Mouse (Mus musculus) macrophage (primary cell): Measurements from ENCODE around the gene Gm2115. TPM values are rescaled to one million over a fixed set of nuclear protein-coding genes. Genes with fewer than 3 reads are reported as not detected.

Source experiments
- H3K27ac ChIP-seq: fragments of 350-480 bp; formaldehyde crosslinking; 2 replicates; pipeline ENCODE4 v1.9.0; 2021
- H3K36me3 ChIP-seq: fragments of 350-480 bp; formaldehyde crosslinking; 2 replicates; pipeline ENCODE4 v1.9.0; 2021; ENCODE audit errors: inconsistent target
- H3K4me3 ChIP-seq: fragments of 350-480 bp; formaldehyde crosslinking; 2 replicates; pipeline ENCODE4 v1.9.0; 2021; ENCODE audit errors: inconsistent target
- H3K79me2 ChIP-seq: fragments of 350-480 bp; formaldehyde crosslinking; 2 replicates; pipeline ENCODE4 v1.9.0; 2021; ENCODE audit errors: inconsistent target
- WGBS: methylation state at CpG from one replicate; pipeline ENCODE4 v1.1.7; 2026; ENCODE audit warnings: inconsistent platforms; ENCODE audit not compliant: missing documents; 5-methylcytosine and 5-hydroxymethylcytosine counted together
- polyA plus RNA-seq: library from polyadenylated mRNA; stranded (reverse); fragments of 250-400 nt; gene quantifications from 3 replicates; pipeline ENCODE4 v1.2.4, GENCODE M21; 2018; ENCODE audit warnings: inconsistent platforms
- total RNA-seq, 78 experiments: library from RNA; depleted of rRNA; stranded (reverse); fragments of 250-400 nt; gene quantifications; 1 replicate in 9 of 78; 2 replicates in 24 of 78; 3 replicates in 43 of 78; 4 replicates in 2 of 78; pipeline ENCODE4 v1.2.4; 2018; ENCODE audit warnings: inconsistent platforms in 56 of 78

The Gm2115 gene
- total RNA-seq (2018; cell fraction: chromatin; rRNA removed): under 1 TPM in 1 of 26 experiments, not detected in 25; 0.54 TPM
- not detected for total RNA-seq (2018; cell fraction: cytosol; rRNA removed)
- not detected for total RNA-seq (2018; cell fraction: nucleus; rRNA removed)
- polyA plus RNA-seq: not detected in 3 replicates

- Histone ChIP-seq H3K4me3 (no peak within 1 kb of the TSS), H3K79me2 (no peaks in the 10 kb centered on the region), H3K36me3 (no peaks in the 10 kb centered on the region), H3K27ac (no peak within 1 kb of the TSS)
- 4% methylated on average over 49 of the region's 52 CpGs for WGBS
Measured at GRCm38 (mm10) chr7:84528796-84529533, at the start of gene Gm2115. Gene Gm2115 (plus strand): TSS chr7:84528954.

DNA sequence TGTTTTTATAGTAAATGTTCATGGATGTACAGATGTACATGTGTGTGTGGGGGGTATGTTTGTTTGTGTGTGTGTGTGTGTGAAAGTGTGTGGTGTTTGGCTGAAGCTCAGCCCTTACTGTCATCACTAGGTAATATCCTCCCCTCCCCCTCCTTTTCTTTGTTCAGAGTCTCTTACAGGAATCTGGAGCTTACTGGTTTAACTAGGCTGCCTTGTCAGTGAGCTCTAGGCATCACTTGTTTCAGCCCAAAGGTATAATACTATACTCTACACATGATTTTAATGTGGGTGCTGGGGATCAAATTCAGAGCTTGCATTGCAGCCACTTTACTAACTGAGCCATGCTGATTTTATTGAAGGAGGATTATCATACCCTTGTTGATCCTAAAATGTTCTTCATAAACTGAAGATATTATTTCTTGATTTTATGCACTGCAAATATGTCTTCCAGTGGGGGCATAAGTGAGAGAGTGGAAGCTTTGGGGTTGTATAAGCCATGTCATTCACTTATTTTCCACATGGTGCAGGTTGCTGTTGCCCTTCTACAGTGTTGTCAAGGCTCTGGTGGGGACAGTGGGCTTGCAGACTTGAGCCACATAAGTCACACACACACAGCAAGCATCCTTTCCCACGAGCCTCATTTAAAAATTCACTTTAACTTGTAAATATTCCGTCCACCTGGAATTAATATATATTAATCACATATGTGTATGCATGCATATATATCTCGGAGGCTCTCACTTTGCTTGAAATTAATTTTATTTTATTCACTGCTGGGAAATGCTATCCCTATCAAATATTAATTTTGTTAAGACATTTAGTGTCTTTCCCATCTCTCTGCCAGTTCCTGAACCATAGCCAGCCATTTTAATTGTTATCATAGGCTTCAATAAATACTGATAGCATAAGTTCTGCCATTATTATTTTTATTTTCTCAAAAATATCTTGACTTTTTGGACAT lies 45.0 kb upstream of the Gm2115 start:
- no peak overlapping the region for H3K4me3 ChIP-seq
- no peaks in the 10 kb centered on the region for H3K79me2 ChIP-seq
- no peak overlapping the region for H3K27ac ChIP-seq
- H3K36me3 ChIP-seq: no peaks in the 10 kb centered on the region
- 57% methylated on average over 3 of the region's 3 CpGs for WGBS

DNA sequence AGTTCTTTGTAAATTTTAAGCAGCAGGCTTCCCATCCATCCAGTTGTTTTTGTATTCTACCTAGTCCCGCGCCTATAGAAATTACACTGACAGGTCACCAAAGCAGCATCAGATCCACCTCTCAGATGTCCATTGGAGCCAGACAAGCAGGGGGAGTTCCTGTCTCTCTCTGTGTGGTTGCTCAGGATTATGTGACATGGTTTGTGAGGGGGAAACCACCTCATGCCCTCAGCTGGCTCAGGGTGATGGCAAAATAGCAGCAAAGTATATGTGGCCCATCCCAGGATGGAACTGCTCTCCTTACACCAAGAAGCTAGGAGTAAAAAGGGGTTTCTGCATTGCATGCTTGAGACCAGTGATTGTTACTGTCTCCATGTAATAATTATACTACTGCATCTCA lies 42.3 kb upstream of the Gm2115 start:
- WGBS: 92% methylated on average over 2 of the region's 2 CpGs
- Histone ChIP-seq H3K4me3 (no peak overlapping the region), H3K79me2 (no peaks in the 10 kb centered on the region), H3K27ac (no peak overlapping the region), H3K36me3 (no peaks in the 10 kb centered on the region)

DNA sequence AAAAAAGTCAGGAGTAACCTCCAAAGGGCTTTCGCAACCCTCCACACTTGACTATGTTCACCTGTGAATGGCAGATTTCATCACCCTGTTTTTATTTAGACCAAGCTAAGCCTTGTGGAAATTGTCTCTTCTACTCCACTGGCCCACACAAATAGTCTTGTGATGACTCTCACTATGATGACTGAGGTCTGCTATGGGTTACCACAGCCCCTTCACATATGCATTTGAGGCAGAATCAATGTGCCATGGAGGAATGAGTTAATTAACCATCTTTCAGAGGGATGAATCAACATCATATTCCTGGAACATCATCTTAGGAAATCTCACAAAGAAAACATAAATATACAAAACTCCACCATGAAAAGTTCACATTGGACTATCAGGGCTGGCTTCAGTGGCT lies 25.6 kb upstream of the Gm2115 start:
- 90% methylated on average over 1 of the region's 1 CpGs for WGBS

DNA sequence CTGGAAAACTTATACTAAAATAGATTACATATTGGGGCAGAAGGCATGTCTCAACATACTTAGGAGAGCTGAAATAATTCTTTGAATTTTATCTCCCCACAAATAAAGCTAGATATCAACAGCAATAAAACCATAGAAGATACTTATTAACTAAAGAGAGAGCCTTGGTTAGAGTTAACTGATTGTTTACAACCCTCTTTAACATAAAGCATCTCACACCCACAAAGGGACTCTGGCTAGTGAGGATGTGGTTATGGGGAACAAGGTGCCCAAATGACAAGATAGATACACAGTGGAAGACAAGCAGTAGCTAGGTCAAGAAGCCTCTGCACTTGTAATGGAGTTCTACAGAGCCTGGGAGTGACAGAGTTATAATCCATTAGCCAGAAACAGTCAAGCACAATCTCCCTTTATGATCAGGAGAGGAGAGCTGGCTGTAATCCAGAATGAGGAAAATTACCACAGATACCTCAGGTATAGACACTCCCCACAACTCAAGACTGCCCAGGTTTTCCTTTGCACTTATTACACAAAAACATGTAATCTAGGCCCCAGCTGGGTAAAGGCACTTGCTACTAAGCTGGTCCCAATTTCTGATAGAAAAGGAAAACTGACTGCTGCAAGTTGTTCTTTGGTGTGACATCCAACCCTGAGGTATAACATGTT lies 10.1 kb upstream of the Gm2115 start:
- no peaks in the 10 kb centered on the region for H3K79me2 ChIP-seq
- H3K27ac ChIP-seq: no peak overlapping the region
- no peaks in the 10 kb centered on the region for H3K36me3 ChIP-seq
- no peak overlapping the region for H3K4me3 ChIP-seq

More for the DNA sequence above, 25.6 kb upstream of the Gm2115 start:
- Histone ChIP-seq H3K4me3 (no peak overlapping the region), H3K27ac (no peak overlapping the region), H3K36me3 (no peaks in the 10 kb centered on the region), H3K79me2 (no peaks in the 10 kb centered on the region)

DNA sequence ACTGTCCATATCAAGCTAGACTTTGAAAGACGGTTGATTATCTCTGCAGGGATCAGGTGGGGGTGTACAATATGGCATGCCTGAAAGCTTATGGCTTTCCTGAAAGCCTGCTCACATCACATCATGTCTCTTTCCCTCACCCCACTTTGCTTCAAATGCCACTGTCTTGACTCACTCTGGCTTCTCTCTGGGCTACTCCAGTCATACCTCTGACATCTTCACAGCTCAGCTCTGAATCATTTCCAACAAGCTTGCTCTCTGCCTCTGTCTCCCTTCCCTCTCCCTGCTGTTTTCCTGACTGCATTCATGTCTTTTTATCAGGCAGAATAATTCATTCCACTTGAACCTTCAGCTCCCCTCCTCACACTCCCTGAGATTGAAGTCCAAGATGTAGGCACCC lies 7.4 kb upstream of the Gm2115 start:
- 92% methylated on average over 1 of the region's 1 CpGs for WGBS
- Histone ChIP-seq H3K27ac (no peak overlapping the region), H3K4me3 (no peak overlapping the region), H3K36me3 (no peaks in the 10 kb centered on the region), H3K79me2 (no peaks in the 10 kb centered on the region)

DNA sequence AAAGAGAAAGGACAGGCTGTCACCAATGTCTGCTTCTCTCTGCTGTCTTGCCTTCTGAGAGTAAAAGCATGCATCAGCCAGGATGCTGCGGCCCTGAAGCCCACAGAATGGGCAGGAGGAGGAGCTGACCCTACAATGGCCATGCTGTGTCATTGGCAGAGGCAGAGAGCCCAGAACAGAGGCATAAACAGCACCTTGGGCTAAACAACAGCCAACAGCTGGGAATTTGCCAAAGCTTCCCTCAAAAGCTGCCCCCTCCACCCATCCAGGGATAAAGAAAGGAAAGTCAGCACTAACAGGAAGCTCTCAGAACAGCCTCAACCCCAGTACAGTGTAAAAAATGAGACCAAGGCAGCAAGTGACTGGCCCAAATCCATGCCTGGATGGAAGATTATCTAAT lies 6.3 kb upstream of the Gm2115 start:
- Histone ChIP-seq H3K4me3 (no peak overlapping the region), H3K36me3 (no peaks in the 10 kb centered on the region), H3K79me2 (no peaks in the 10 kb centered on the region), H3K27ac (no peak overlapping the region)
- 20% methylated on average over 1 of the region's 1 CpGs for WGBS

DNA sequence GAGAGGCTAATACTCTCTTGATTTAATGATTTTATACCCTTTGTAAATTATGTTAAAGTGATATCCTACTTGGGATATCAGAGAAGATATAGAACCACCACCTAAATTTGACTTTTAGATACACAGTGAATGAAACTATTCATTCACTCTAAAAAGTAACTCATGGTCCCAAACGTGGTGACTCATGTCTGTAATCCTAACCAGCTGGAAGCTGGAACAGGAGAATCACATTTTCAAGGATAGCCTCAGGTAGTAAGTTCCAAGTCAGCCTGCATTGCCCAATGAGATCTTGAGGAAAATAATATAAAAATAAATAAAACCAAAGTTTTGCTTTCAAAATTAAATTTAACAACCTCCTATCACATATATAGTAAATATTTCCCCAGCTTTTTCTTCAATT lies 2.6 kb upstream of the Gm2115 start:
- 57% methylated on average over 1 of the region's 1 CpGs for WGBS
- no peaks in the 10 kb centered on the region for H3K79me2 ChIP-seq
- H3K27ac ChIP-seq: no peak overlapping the region
- no peaks in the 10 kb centered on the region for H3K36me3 ChIP-seq
- H3K4me3 ChIP-seq: no peak overlapping the region

DNA sequence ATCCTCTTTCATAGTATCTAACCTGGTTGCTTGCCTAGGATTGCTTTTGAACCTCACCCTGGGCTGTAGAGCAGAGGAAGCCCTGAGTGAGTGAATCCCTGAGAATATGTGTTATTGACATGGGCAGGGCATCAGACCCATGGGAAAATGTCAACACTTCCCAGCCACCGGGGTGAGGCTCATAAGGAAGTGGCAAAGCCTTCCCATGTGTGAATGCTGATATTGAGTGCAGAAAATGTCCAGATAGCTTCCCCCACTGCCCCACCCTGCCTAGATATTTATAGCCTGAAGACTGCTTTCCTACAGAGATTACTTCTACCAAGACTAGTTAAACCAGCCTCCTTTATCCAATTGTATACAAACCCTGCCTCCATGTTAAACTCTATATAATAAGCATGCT lies 4.0 kb downstream of the Gm2115 start:
- Histone ChIP-seq H3K27ac (no peak overlapping the region), H3K4me3 (no peak overlapping the region), H3K79me2 (no peaks in the 10 kb centered on the region), H3K36me3 (no peaks in the 10 kb centered on the region)
- 67% methylated on average over 1 of the region's 1 CpGs for WGBS

- WGBS: 76% methylated on average over 3 of the region's 3 CpGs
- Histone ChIP-seq H3K79me2 (no peaks in the 10 kb centered on the region), H3K27ac (no peak overlapping the region), H3K4me3 (no peak overlapping the region), H3K36me3 (no peaks in the 10 kb centered on the region)
Measured at GRCm38 (mm10) chr7:84534632-84535031, 5.9 kb downstream of the Gm2115 start.

DNA sequence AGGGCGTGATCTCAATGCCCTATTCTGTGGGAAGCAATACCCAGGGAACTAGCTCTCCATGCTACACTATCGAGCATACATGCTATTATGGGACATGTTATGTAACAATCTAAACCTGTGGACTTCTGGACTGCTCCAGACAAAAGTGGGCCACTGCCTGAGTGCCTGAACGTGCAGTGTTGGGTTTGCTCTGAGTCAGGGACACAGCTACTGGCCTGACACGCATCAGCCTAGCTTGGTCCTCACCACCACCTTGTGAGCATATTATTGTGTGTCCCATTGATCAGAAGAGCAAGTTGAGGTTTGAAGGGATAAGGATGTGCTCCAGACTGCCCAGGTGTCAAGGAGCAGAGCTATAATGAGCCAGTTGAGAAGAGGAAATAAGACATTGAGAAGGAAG lies 16.2 kb downstream of the Gm2115 start:
- Histone ChIP-seq H3K4me3 (no peak overlapping the region), H3K36me3 (no peaks in the 10 kb centered on the region), H3K27ac (no peak overlapping the region), H3K79me2 (no peaks in the 10 kb centered on the region)
- 79% methylated on average over 4 of the region's 4 CpGs for WGBS

DNA sequence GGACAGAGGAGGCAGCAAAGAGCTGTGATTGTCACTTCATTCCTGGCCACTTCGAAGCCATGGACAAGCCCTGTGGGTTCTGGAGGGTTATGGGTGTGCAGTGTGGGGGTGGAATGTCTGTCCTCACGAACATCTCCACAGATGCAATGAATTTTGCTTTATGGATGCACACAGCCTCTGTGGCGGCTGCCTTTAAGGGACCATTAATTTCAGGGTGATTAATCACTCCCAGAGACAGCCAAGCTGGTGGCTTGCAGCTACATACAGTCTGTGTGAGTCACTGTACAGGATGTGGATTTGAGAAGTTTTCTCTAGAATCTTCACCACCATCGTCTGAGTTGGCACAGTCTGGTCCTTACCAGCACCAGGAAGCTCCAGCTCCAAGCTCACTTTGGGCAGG lies 17.9 kb downstream of the Gm2115 start:
- 52% methylated on average over 4 of the region's 4 CpGs for WGBS
- H3K79me2 ChIP-seq: no peaks in the 10 kb centered on the region
- H3K27ac ChIP-seq: no peak overlapping the region
- H3K36me3 ChIP-seq: no peaks in the 10 kb centered on the region
- H3K4me3 ChIP-seq: no peak overlapping the region

GRCm38 (mm10) chr7:84551472-84551871 lies 22.7 kb downstream of the Gm2115 start:
- Histone ChIP-seq H3K79me2 (no peaks in the 10 kb centered on the region), H3K27ac (no peak overlapping the region), H3K36me3 (no peaks in the 10 kb centered on the region), H3K4me3 (no peak overlapping the region)
- WGBS: 49% methylated on average over 2 of the region's 2 CpGs

GRCm38 (mm10) chr7:84555294-84555693 lies 26.5 kb downstream of the Gm2115 start:
- Histone ChIP-seq H3K27ac (no peak overlapping the region), H3K4me3 (no peak overlapping the region), H3K36me3 (no peaks in the 10 kb centered on the region), H3K79me2 (no peaks in the 10 kb centered on the region)
- WGBS: 71% methylated on average over 3 of the region's 3 CpGs
